Mouse (Mus musculus): ENCODE measurements at regions not wholly inside any gene's neighbourhood (a gene's known extent, or its start where the extent isn't known, plus 50 kb on each side); places are given as distances from the start of the nearest gene placed in this dataset.

DNA sequence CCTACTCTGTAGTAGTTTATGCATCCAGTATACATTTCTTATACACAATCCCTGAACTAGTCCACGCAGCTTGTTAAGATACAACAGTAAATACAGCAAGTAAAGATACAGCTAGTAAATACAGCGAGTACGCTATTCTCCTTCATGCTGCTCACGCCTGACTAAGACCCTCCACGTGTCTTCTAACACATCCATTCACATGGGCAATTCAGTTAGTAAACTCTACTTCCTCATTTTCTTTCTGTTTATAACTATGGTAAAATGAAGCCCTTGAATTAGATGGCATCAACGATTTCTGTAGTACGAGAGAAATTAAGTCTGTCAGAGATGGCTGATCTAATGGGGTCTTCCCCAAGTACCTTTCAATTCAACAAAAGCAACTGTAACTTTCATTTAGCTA lies 1246.3 kb downstream of the 9330182O14Rik start:
- H3K27me3 ChIP-seq (ENCODE audit: control insufficient read depth, insufficient read depth, low read length): no peaks in the 10 kb centered on the region
- no peaks in the 10 kb centered on the region for H3K36me3 ChIP-seq (ENCODE audit: control insufficient read depth, insufficient read depth, low read length)
- H3K9me3 ChIP-seq (ENCODE audit: control insufficient read depth, low read length): no peaks in the 10 kb centered on the region
- no peaks in the 10 kb centered on the region for H3K4me1 ChIP-seq (ENCODE audit: control insufficient read depth, insufficient read depth, low read length)
- no peak overlapping the region for H3K4me2 ChIP-seq
- whole genome bisulfite sequencing: 93% methylated on average over 7 of the region's 7 CpGs
- ATAC-seq (ENCODE audit: low FRiP score) (no peak), DNase-seq (ENCODE audit: low spot score, missing footprints) (no peak)
- H3K27ac ChIP-seq (ENCODE audit: low read depth, low read length): no peak overlapping the region
- no peak overlapping the region for H3K9ac ChIP-seq (ENCODE audit: low read length)
- no peak overlapping the region for H3K4me3 ChIP-seq (ENCODE audit: low read depth, low read length)

DNA sequence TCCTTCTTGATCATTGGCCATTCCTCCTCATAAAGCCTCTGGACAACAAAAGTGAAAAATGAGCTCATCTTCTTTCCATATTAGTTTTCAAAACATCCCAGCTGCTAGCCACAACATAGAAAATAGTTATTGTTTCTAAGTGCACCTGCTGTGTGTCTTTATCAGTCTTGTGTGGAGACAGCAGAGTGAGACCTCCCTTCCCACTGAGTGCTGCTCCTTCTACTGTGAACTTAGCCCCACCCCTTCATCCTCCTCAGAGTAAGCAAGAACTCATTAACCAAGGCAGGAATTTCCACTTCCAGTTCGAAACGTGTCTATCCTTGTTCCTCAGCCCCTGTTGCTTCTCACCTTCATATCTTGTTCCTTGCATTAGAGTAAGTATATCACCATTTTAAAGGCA lies 1256.5 kb downstream of the 9330182O14Rik start:
- no peaks in the 10 kb centered on the region for H3K4me1 ChIP-seq (ENCODE audit: control insufficient read depth, insufficient read depth, low read length)
- ATAC-seq (ENCODE audit: low FRiP score) (no peak), DNase-seq (ENCODE audit: low spot score, missing footprints) (no peak)

More for the DNA sequence above, 1256.5 kb downstream of the 9330182O14Rik start:
- WGBS: 26% methylated on average over 2 of the region's 2 CpGs
- Histone ChIP-seq H3K36me3 (ENCODE audit: control insufficient read depth, insufficient read depth, low read length) (no peaks in the 10 kb centered on the region), H3K4me2 (no peak overlapping the region), H3K9ac (ENCODE audit: low read length) (no peak overlapping the region), H3K27me3 (ENCODE audit: control insufficient read depth, insufficient read depth, low read length) (no peaks in the 10 kb centered on the region), H3K4me3 (ENCODE audit: low read depth, low read length) (no peak overlapping the region), H3K9me3 (ENCODE audit: control insufficient read depth, low read length) (no peaks in the 10 kb centered on the region), H3K27ac (ENCODE audit: low read depth, low read length) (no peak overlapping the region)
